In genomic region chr13:64226725-64227124, GRCm38 (mm10) we compare ENCODE assay signal across 28 mouse cellular contexts. TPM values are rescaled to one million over a fixed set of nuclear protein-coding genes. Genes with fewer than 3 reads are reported as not detected.
"Had no signal": no experiment of that assay in that cellular context is flagged by ENCODE, and none has a peak within 500 bp of the region (broad histone marks: within the 10 kb centered on the region; RNA-seq: fewer than 3 reads in every experiment).

No protein-coding gene starts in this region.

- H3K27ac ChIP-seq: embryonic facial prominence, embryonic 10.5 days; embryonic facial prominence, embryonic 12.5 days; embryonic facial prominence, embryonic 13.5 days; embryonic facial prominence, embryonic 15.5 days; forebrain, embryonic 10.5 days; forebrain, embryonic 12.5 days; forebrain, embryonic 13.5 days; forebrain, embryonic 15.5 days; gastrocnemius, adult 2 months; heart, adult 2 months had no signal

- H3K4me3 ChIP-seq: embryonic facial prominence, embryonic 10.5 days; embryonic facial prominence, embryonic 12.5 days; embryonic facial prominence, embryonic 13.5 days; embryonic facial prominence, embryonic 15.5 days; erythroblast, embryonic 14.5 days; forebrain, embryonic 10.5 days; forebrain, embryonic 12.5 days; forebrain, embryonic 13.5 days; forebrain, embryonic 15.5 days; gastrocnemius, adult 2 months; heart, adult 2 months had no signal

- H3K9ac ChIP-seq: embryonic facial prominence, embryonic 12.5 days; embryonic facial prominence, embryonic 13.5 days; embryonic facial prominence, embryonic 15.5 days; forebrain, embryonic 12.5 days; forebrain, embryonic 13.5 days; forebrain, embryonic 15.5 days; forebrain, postnatal 0 days had no signal

- DNase-seq: cerebellum, adult 2 months; cerebellum, adult 8-10 months; cerebellum, adult 9-10 months; cerebellum, adult 9-11 months; cerebellum, postnatal 10 days; cerebellum, postnatal 14 days; cerebellum, postnatal 25 days; cerebellum, postnatal 36 days; embryo, embryonic 11 days; forebrain, postnatal 0 days; gastrocnemius, adult 2 months; gastrocnemius, postnatal 10 days; gastrocnemius, postnatal 14 days; gastrocnemius, postnatal 25 days; gastrocnemius, postnatal 36 days; heart, adult 18-20 months; heart, adult 2 months had no signal

- H3K4me2 ChIP-seq: embryonic facial prominence, embryonic 12.5 days; embryonic facial prominence, embryonic 13.5 days; embryonic facial prominence, embryonic 15.5 days; forebrain, embryonic 12.5 days; forebrain, embryonic 13.5 days; forebrain, embryonic 15.5 days had no signal

- H3K4me1 ChIP-seq: embryonic facial prominence, embryonic 10.5 days; embryonic facial prominence, embryonic 12.5 days; embryonic facial prominence, embryonic 13.5 days; embryonic facial prominence, embryonic 15.5 days; forebrain, embryonic 10.5 days; forebrain, embryonic 12.5 days; forebrain, embryonic 13.5 days; forebrain, embryonic 15.5 days had no signal

- ATAC-seq: forebrain, embryonic 13.5 days; forebrain, embryonic 14.5 days; forebrain, embryonic 15.5 days; forebrain, embryonic 16.5 days; forebrain, postnatal 0 days had no signal

- H3K27me3 ChIP-seq: embryonic facial prominence, embryonic 12.5 days; embryonic facial prominence, embryonic 13.5 days; embryonic facial prominence, embryonic 15.5 days; forebrain, embryonic 12.5 days; forebrain, embryonic 13.5 days; forebrain, embryonic 15.5 days had no signal

- H3K9me3 ChIP-seq: embryonic facial prominence, embryonic 10.5 days; embryonic facial prominence, embryonic 12.5 days; embryonic facial prominence, embryonic 13.5 days; embryonic facial prominence, embryonic 15.5 days; forebrain, embryonic 10.5 days; forebrain, embryonic 12.5 days; forebrain, embryonic 13.5 days; forebrain, embryonic 15.5 days had no signal

- H3K36me3 ChIP-seq: embryonic facial prominence, embryonic 12.5 days; embryonic facial prominence, embryonic 15.5 days; forebrain, embryonic 12.5 days; forebrain, embryonic 15.5 days had no signal

RNA-seq across cellular contexts. Expression of gene Cdc14b, which starts 48.4 kb away (rescaled TPM):
- polyA plus RNA-seq: erythroblast, embryonic 14.5 days had no signal
